ENCODE assay signal across 34 mouse cellular contexts in genomic region chr12:105587526-105587925, GRCm38 (mm10). TPM values are rescaled to one million over a fixed set of nuclear protein-coding genes. Genes with fewer than 3 reads are reported as not detected.
DNase-seq lines count a peak whose midpoint lies in the region; ATAC-seq and TF ChIP-seq lines count a peak whose summit lies in the region.
"Had no signal": no experiment of that assay in that cellular context is flagged by ENCODE, and none has a peak within 500 bp of the region (broad histone marks: within the 10 kb centered on the region; RNA-seq: fewer than 3 reads in every experiment).

No protein-coding gene starts in this region.

- 86% methylated on average over 8 of the region's 8 CpGs for WGBS in hindbrain, postnatal 0 days
- 81% methylated on average over 8 of the region's 8 CpGs for WGBS in hindbrain, embryonic 10.5 days
- 81% methylated on average over 8 of the region's 8 CpGs for WGBS in heart, adult 2 months

- no peak overlapping the region for H3K4me2 ChIP-seq in hindbrain, postnatal 0 days (ENCODE audit: low read depth, low read length)
- H3K4me2 ChIP-seq: embryonic facial prominence, embryonic 12.5 days; embryonic facial prominence, embryonic 15.5 days; heart, embryonic 11.5 days; hindbrain, embryonic 13.5 days had no signal

- no peak overlapping the region for H3K4me3 ChIP-seq in hindbrain, postnatal 0 days (ENCODE audit: low read length)
- H3K4me3 ChIP-seq in hindbrain, embryonic 10.5 days, result no peak overlapping the region
- H3K4me3 ChIP-seq in heart, adult 2 months, result no peak overlapping the region
- H3K4me3 ChIP-seq: embryonic facial prominence, embryonic 12.5 days; embryonic facial prominence, embryonic 15.5 days; hindbrain, embryonic 13.5 days had no signal

- no peak for TF ChIP-seq EP300 in heart, adult 2 months (IDR thresholded peaks at IDR 0.05; ENCODE audit: insufficient read depth, low read depth, low read length)

- TF ChIP-seq POLR2A in heart, adult 2 months (IDR thresholded peaks at IDR 0.05; ENCODE audit: insufficient read depth, low read depth, low read length), result no peak

- H3K4me1 ChIP-seq in hindbrain, postnatal 0 days (ENCODE audit: insufficient read depth, low read length), result no peaks in the 10 kb centered on the region
- peaks cover 25% of the 10 kb centered on the region for H3K4me1 ChIP-seq in hindbrain, embryonic 10.5 days (replicated peaks)
- peaks cover 1% of the 10 kb centered on the region; the same call in 1 of the 2 replicates for H3K4me1 ChIP-seq in heart, adult 2 months (ENCODE audit: control insufficient read depth, insufficient read depth, low read length)

- no peaks in the 10 kb centered on the region for H3K27me3 ChIP-seq in hindbrain, postnatal 0 days (ENCODE audit: insufficient read depth, low read length)
- H3K27me3 ChIP-seq in hindbrain, embryonic 10.5 days (ENCODE audit: insufficient read depth, poor library complexity, severe bottlenecking), result no peaks in the 10 kb centered on the region; the same call in 1 of the 2 replicates
- no peaks in the 10 kb centered on the region for H3K27me3 ChIP-seq in heart, adult 2 months (ENCODE audit: control insufficient read depth, insufficient read depth, low read length)
- H3K27me3 ChIP-seq: embryonic facial prominence, embryonic 12.5 days; embryonic facial prominence, embryonic 15.5 days had no signal

- peak; percentile 62 for DNase-seq in adrenal gland, adult 2 months
- no peak for DNase-seq in adrenal gland, postnatal 25 days
- DNase-seq in hindbrain, postnatal 0 days (ENCODE audit: low spot score), result no peak
- no peak for DNase-seq in hindbrain, embryonic 10.5 days (ENCODE audit: low spot score)
- DNase-seq in adrenal gland, postnatal 10 days, result peak; percentile 65
- no peak for DNase-seq in heart, adult 2 months
- DNase-seq in layer of hippocampus, postnatal 14 days (ENCODE audit: low spot score in 2 of 2), result no peak
- DNase-seq: B cell, adult 2 months; cerebellum, adult 11 months; cerebellum, adult 2 months; cerebellum, adult 9-11 months; cerebellum, postnatal 25 days; forebrain, postnatal 0 days; gastrocnemius, postnatal 10 days; gastrocnemius, postnatal 36 days; kidney, adult 18-20 months had no signal

- H3K36me3 ChIP-seq in hindbrain, postnatal 0 days (ENCODE audit: insufficient read depth, low read length), result no peaks in the 10 kb centered on the region
- no peaks in the 10 kb centered on the region for H3K36me3 ChIP-seq in hindbrain, embryonic 10.5 days
- no peaks in the 10 kb centered on the region for H3K36me3 ChIP-seq in heart, adult 2 months (ENCODE audit: control insufficient read depth, insufficient read depth, low read length)
- H3K36me3 ChIP-seq: embryonic facial prominence, embryonic 12.5 days; embryonic facial prominence, embryonic 15.5 days; hindbrain, embryonic 13.5 days had no signal

- TF ChIP-seq CTCF in hindbrain, postnatal 0 days (IDR thresholded peaks at IDR 0.05; ENCODE audit: low read depth), result no peak
- no peak for TF ChIP-seq CTCF in heart, adult 2 months (IDR thresholded peaks at IDR 0.05)

- peak; percentile 11; the same call in 1 of the 2 replicates for ATAC-seq in hindbrain, postnatal 0 days
- ATAC-seq: forebrain, embryonic 14.5 days; forebrain, postnatal 0 days; hindbrain, embryonic 16.5 days; inflammation-experienced regulatory T-cells, adult 6 months; intestine, embryonic 16.5 days had no signal

- no peaks in the 10 kb centered on the region for H3K9me3 ChIP-seq in hindbrain, postnatal 0 days (ENCODE audit: low read length)
- H3K9me3 ChIP-seq in hindbrain, embryonic 10.5 days, result no peaks in the 10 kb centered on the region
- H3K9me3 ChIP-seq: embryonic facial prominence, embryonic 12.5 days; embryonic facial prominence, embryonic 15.5 days; hindbrain, embryonic 13.5 days had no signal

- no peak overlapping the region for H3K27ac ChIP-seq in hindbrain, postnatal 0 days
- no peak overlapping the region for H3K27ac ChIP-seq in hindbrain, embryonic 10.5 days
- no peak overlapping the region for H3K27ac ChIP-seq in heart, adult 2 months
- H3K27ac ChIP-seq: embryonic facial prominence, embryonic 12.5 days; embryonic facial prominence, embryonic 15.5 days; hindbrain, embryonic 13.5 days had no signal

- no peak overlapping the region for H3K9ac ChIP-seq in hindbrain, postnatal 0 days (replicated peaks; ENCODE audit: low read length)
- no peak overlapping the region for H3K9ac ChIP-seq in heart, adult 2 months (ENCODE audit: low read depth, low read length)
- H3K9ac ChIP-seq: embryonic facial prominence, embryonic 12.5 days; embryonic facial prominence, embryonic 15.5 days; forebrain, postnatal 0 days; hindbrain, embryonic 13.5 days had no signal

- no peaks in the 10 kb centered on the region for H3K79me2 ChIP-seq in heart, adult 2 months (replicated peaks; ENCODE audit: control insufficient read depth, insufficient read depth, low read length)

- intact Hi-C loops in heart, adult 2 months (cut with DNase I), result no loop called here

RNA-seq across cellular contexts. Expression of gene Bdkrb1, which starts 15.4 kb away (rescaled TPM):
- not detected for total RNA-seq in adrenal gland, adult 2 months (2021)
- 0.24 and 0.36 TPM in 2 replicates for polyA plus RNA-seq in adrenal gland, adult 2 months (2012; rRNA removed)
- not detected in 2 replicates for total RNA-seq in adrenal gland, postnatal 25 days (2021)
- total RNA-seq in hindbrain, postnatal 0 days (2014; rRNA removed), result 0.63 TPM in 1 of 2 replicates, not detected in the other
- 0.18 TPM in 1 of 2 replicates, not detected in the other for polyA plus RNA-seq in hindbrain, postnatal 0 days (2015; fragmentation: Nextera tagmentation; extraction: Ambion mirVana)
- 0.12 TPM in 2 replicates for polyA plus RNA-seq in hindbrain, embryonic 10.5 days (2016; fragmentation: Nextera tagmentation; extraction: Ambion mirVana)
- not detected for total RNA-seq in adrenal gland, postnatal 10 days (2021)
- not detected for total RNA-seq in heart, adult 2 months (2021)
- 0.10 TPM in 1 of 2 replicates, not detected in the other for polyA plus RNA-seq in heart, adult 2 months (2012; rRNA removed)
- total RNA-seq in layer of hippocampus, postnatal 14 days (2021), result not detected
- total RNA-seq: common myeloid progenitor, adult 5-6 weeks; forebrain, postnatal 0 days; granulocyte monocyte progenitor cell, adult 5-6 weeks; heart, adult 8-10 months; heart, postnatal 25 days; hematopoietic stem cell, adult 5-6 weeks; MEL had no signal
- polyA plus RNA-seq: cerebellum, adult 2 months; embryonic facial prominence, embryonic 12.5 days; forebrain, embryonic 11.5 days; forebrain, embryonic 14.5 days; frontal cortex, adult 2 months; heart, embryonic 11.5 days; heart, embryonic 14.5 days; heart, postnatal 0 days had no signal

RNA-seq across cellular contexts. Expression of gene Bdkrb2, which starts 24.5 kb away (rescaled TPM):
- 10 to 100 TPM; 12.3 to 12.4 TPM for total RNA-seq in adrenal gland, adult 2 months (2021)
- polyA plus RNA-seq in adrenal gland, adult 2 months (2012; rRNA removed), result 4.1 and 6.4 TPM in 2 replicates
- 9.5 and 10.8 TPM in 2 replicates for total RNA-seq in adrenal gland, postnatal 25 days (2021)
- 2.6 and 3.7 TPM in 2 replicates for total RNA-seq in hindbrain, postnatal 0 days (2014; rRNA removed)
- polyA plus RNA-seq in hindbrain, postnatal 0 days (2015; fragmentation: Nextera tagmentation; extraction: Ambion mirVana), result 0.90 and 0.98 TPM in 2 replicates
- polyA plus RNA-seq in hindbrain, embryonic 10.5 days (2016; fragmentation: Nextera tagmentation; extraction: Ambion mirVana), result 0.61 and 0.64 TPM in 2 replicates
- total RNA-seq in adrenal gland, postnatal 10 days (2021), result 10 to 100 TPM in 1 of 2 experiments, 1 to 10 TPM in 1; 7.4 to 11.6 TPM
- total RNA-seq in heart, adult 2 months (2021), result under 1 TPM; 0.34 to 0.39 TPM
- 0.20 and 0.35 TPM in 2 replicates for polyA plus RNA-seq in heart, adult 2 months (2012; rRNA removed)
- total RNA-seq in layer of hippocampus, postnatal 14 days (2021), result under 1 TPM; 0.60 to 0.72 TPM
- total RNA-seq: common myeloid progenitor, adult 5-6 weeks; granulocyte monocyte progenitor cell, adult 5-6 weeks; hematopoietic stem cell, adult 5-6 weeks; MEL had no signal
- polyA plus RNA-seq: inflammation-experienced regulatory T-cells, adult 6 months had no signal

Comparison
In these comparisons a context has a peak if more than half of its experiments do, and no peak if none do; other contexts are left out.
1. DNase-seq: peak in adrenal gland, adult 2 months (single experiment) and adrenal gland, postnatal 10 days (single experiment); none in adrenal gland, postnatal 25 days (single experiment), hindbrain, postnatal 0 days (single experiment), hindbrain, embryonic 10.5 days (single experiment), heart, adult 2 months (0 of 2) and layer of hippocampus, postnatal 14 days (0 of 2).